Mouse (Mus musculus) lung, embryonic 14.5 days (tissue): ENCODE data around the gene Foxp3. TPM values are rescaled to one million over a fixed set of nuclear protein-coding genes. Genes with fewer than 3 reads are reported as not detected.

ENCODE experiments used
- ATAC-seq: fragments of 200-750 bp; cut with Nextera tagmentation; 2 replicates; pipeline ENCODE4 v1.8.0; 2017; ENCODE audit warnings: mild to moderate bottlenecking, moderate TSS enrichment, moderate library complexity; ENCODE audit not compliant: insufficient read depth
- DNase-seq: peaks from one replicate; pipeline ENCODE4 v3.0.0-alpha.2; 2015
- H3K27ac ChIP-seq: fragments of 300-500 bp; sonication (generic); 2 replicates; pipeline ENCODE4 v1.5.1; 2014; ENCODE audit warnings: low read depth, mild to moderate bottlenecking, moderate library complexity
- H3K27me3 ChIP-seq: fragments of 300-500 bp; sonication (generic); 2 replicates; pipeline ENCODE4 v1.6.1; 2014; ENCODE audit warnings: low read length, control low read depth; ENCODE audit not compliant: insufficient read depth
- H3K36me3 ChIP-seq: fragments of 300-500 bp; sonication (generic); 2 replicates; pipeline ENCODE4 v1.6.1; 2014; ENCODE audit warnings: control low read depth; ENCODE audit not compliant: insufficient read depth
- H3K4me1 ChIP-seq: fragments of 300-500 bp; sonication (generic); 2 replicates; pipeline ENCODE4 v1.6.1; 2014; ENCODE audit warnings: antibody characterized with exemption, control low read depth; ENCODE audit not compliant: insufficient read depth
- H3K4me2 ChIP-seq: fragments of 300-500 bp; sonication (generic); 2 replicates; pipeline ENCODE4 v1.6.1; 2014; ENCODE audit warnings: mild to moderate bottlenecking
- H3K4me3 ChIP-seq: fragments of 300-500 bp; sonication (generic); 2 replicates; pipeline ENCODE4 v1.5.1; 2014; ENCODE audit warnings: low read depth, low read length
- H3K9ac ChIP-seq: fragments of 300-500 bp; sonication (generic); 2 replicates; pipeline ENCODE4 v1.6.1; 2014
- H3K9me3 ChIP-seq: fragments of 300-500 bp; sonication (generic); 2 replicates; pipeline ENCODE4 v1.6.1; 2016; ENCODE audit warnings: low read depth, low read length, control low read depth
- CTCF ChIP-seq: IDR thresholded peaks from 2 replicates; pipeline ENCODE4 v1.5.1; 2016; ENCODE audit warnings: antibody characterized with exemption, low read depth
- WGBS: fragments of 180-500 bp; shearing (Covaris S2); extraction: QIAGEN DNeasy Blood & Tissue Kit; methylation state at CpG from one replicate; pipeline ENCODE4 v1.1.7; 2014; 5-methylcytosine and 5-hydroxymethylcytosine counted together
- polyA plus RNA-seq: library from polyadenylated mRNA; unstranded; fragments of >200 nt; fragmentation: Nextera tagmentation; extraction: Ambion mirVana; gene quantifications from 2 replicates; pipeline ENCODE4 v1.2.1, GENCODE M21; 2014

Gene Foxp3
- polyA plus RNA-seq, 1 experiment from 2014 or later: not detected

DNA sequence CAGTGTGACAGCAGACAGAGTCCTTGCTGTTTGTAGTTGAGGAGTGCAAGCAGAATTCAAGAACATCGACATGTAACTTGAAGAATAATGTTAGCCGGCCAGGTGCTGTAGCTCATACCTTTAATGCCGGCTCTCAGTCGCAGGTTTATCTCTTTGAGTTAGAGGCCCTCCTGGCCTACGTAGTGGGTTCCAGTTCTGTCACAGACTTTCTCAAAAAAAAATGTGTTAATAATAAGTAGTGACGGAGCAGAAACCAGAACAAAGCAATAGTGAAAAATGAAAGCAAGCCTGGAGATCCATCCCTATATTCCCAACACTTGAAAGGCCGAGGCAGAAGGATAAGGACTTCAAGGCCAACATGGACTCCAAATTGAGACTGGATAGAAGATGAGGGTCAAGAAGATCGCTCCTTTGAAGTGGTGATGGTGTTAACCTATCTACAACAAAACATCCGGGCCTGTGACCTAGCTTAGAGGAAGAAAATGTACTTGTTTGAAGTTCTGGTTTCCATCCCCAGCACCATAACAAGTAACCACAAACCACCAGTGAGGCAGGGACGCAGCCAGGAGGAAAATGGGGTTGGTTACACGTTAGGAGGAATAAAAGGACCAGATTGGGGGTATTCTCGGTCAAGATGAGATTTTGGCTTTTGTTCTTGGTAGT is 44.6 kb downstream of the Foxp3 start:
- no peak overlapping the region for H3K27ac ChIP-seq
- no peak overlapping the region for H3K4me3 ChIP-seq
- ATAC-seq (no peak), DNase-seq (no peak)
- WGBS: 74% methylated on average over 12 of the region's 12 CpGs
- no peak for TF ChIP-seq CTCF
- no peak overlapping the region for H3K9ac ChIP-seq
- no peaks in the 10 kb centered on the region for H3K27me3 ChIP-seq
- H3K9me3 ChIP-seq: no peaks in the 10 kb centered on the region
- no peaks in the 10 kb centered on the region for H3K4me1 ChIP-seq
- H3K36me3 ChIP-seq: no peaks in the 10 kb centered on the region
- no peak overlapping the region for H3K4me2 ChIP-seq

GRCm38 (mm10) chrX:7632560-7632959 is 59.1 kb downstream of the Foxp3 start:
- H3K9ac ChIP-seq: no peak overlapping the region
- no peak for ATAC-seq
- no peaks in the 10 kb centered on the region for H3K9me3 ChIP-seq
- DNase-seq: no peak
- no peak overlapping the region for H3K27ac ChIP-seq
- H3K4me3 ChIP-seq: no peak overlapping the region
- no peaks in the 10 kb centered on the region for H3K4me1 ChIP-seq
- H3K36me3 ChIP-seq: no peaks in the 10 kb centered on the region
- WGBS: 83% methylated on average over 6 of the region's 6 CpGs
- H3K4me2 ChIP-seq: no peak overlapping the region
- no peak for TF ChIP-seq CTCF
- H3K27me3 ChIP-seq: no peaks in the 10 kb centered on the region

- TF ChIP-seq CTCF: no peak
- Histone ChIP-seq H3K4me1 (no peaks in the 10 kb centered on the region), H3K9ac (no peak overlapping the region), H3K9me3 (no peaks in the 10 kb centered on the region), H3K27ac (no peak overlapping the region), H3K4me2 (no peak overlapping the region), H3K4me3 (no peak overlapping the region), H3K27me3 (no peaks in the 10 kb centered on the region), H3K36me3 (no peaks in the 10 kb centered on the region)
- DNase-seq (no peak), ATAC-seq (no peak)
- WGBS: 72% methylated on average over 3 of the region's 3 CpGs
Measured at GRCm38 (mm10) chrX:7635101-7635500, 61.7 kb downstream of the Foxp3 start.

GRCm38 (mm10) chrX:7638401-7639091 is 65.1 kb downstream of the Foxp3 start, which contains the start of gene Syp:
Gene Syp (plus strand): TSS chrX:7638471.
- no peaks in the 10 kb centered on the region for H3K36me3 ChIP-seq
- DNase-seq (peak; percentile 83), ATAC-seq (peak; percentile 78)
- H3K9ac ChIP-seq: no peak within 1 kb of the TSS
- H3K27ac ChIP-seq: no peak within 1 kb of the TSS
- H3K27me3 ChIP-seq: no peaks in the 10 kb centered on the region
- H3K9me3 ChIP-seq: no peaks in the 10 kb centered on the region
- H3K4me2 ChIP-seq: peak within 1 kb of the TSS; percentile 52
- H3K4me3 ChIP-seq: peak within 1 kb of the TSS; percentile 27
- no peak for TF ChIP-seq CTCF
- WGBS: 9% methylated on average over 38 of the region's 42 CpGs
- no peaks in the 10 kb centered on the region for H3K4me1 ChIP-seq

- Histone ChIP-seq H3K36me3 (no peaks in the 10 kb centered on the region), H3K27ac (no peak overlapping the region), H3K4me1 (no peaks in the 10 kb centered on the region), H3K4me2 (no peak overlapping the region; the same call in 1 of the 2 replicates), H3K9me3 (no peaks in the 10 kb centered on the region), H3K27me3 (no peaks in the 10 kb centered on the region), H3K9ac (no peak overlapping the region), H3K4me3 (no peak overlapping the region)
- DNase-seq (no peak), ATAC-seq (no peak)
- WGBS: 20% methylated on average over 13 of the region's 13 CpGs
- no peak for TF ChIP-seq CTCF
Measured at GRCm38 (mm10) chrX:7639536-7640325, 66.3 kb downstream of the Foxp3 start.

DNA sequence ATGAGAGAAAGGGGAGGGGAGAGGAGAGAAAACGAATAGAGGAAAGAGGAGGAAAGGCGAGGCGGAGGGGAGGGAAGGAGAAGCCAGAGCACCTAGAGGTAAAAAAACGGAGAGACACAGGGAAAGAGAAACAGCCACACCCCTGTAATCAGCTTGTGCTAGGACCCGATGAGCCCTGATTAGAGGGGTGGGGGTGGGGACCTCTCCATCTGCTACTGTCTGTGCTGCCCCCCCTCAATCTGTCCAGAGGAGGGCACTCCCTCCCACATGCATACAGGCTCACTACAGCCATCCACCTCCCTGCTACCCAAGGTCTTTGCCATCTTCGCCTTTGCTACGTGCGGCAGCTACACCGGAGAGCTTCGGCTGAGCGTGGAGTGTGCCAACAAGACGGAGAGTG is 67.3 kb downstream of the Foxp3 start:
- H3K4me1 ChIP-seq: no peaks in the 10 kb centered on the region
- H3K36me3 ChIP-seq: no peaks in the 10 kb centered on the region
- H3K9me3 ChIP-seq: no peaks in the 10 kb centered on the region
- no peak overlapping the region for H3K9ac ChIP-seq
- no peak for ATAC-seq
- WGBS: 22% methylated on average over 12 of the region's 12 CpGs
- TF ChIP-seq CTCF: no peak
- H3K27me3 ChIP-seq: no peaks in the 10 kb centered on the region
- no peak overlapping the region for H3K4me2 ChIP-seq
- DNase-seq: no peak
- no peak overlapping the region for H3K27ac ChIP-seq
- H3K4me3 ChIP-seq: no peak overlapping the region

Other genes with a start within 250 kb of the Foxp3 start
- 0.31 and 0.51 TPM in 2 replicates for gene Usp27x, start 197.8 kb upstream of the Foxp3 start, polyA plus RNA-seq
- gene Ppp1r3f, start 639 bp downstream of the Foxp3 start, polyA plus RNA-seq: 1.4 and 1.5 TPM in 2 replicates
- gene Ccdc22, start 31.9 kb downstream of the Foxp3 start, polyA plus RNA-seq: 26.4 and 28.6 TPM in 2 replicates
- gene Cacna1f, start 33.4 kb downstream of the Foxp3 start, polyA plus RNA-seq: 0.05 TPM in 1 of 2 replicates, not detected in the other
- 0.88 and 0.97 TPM in 2 replicates for gene Syp, start 64.8 kb downstream of the Foxp3 start, polyA plus RNA-seq
- gene Prickle3, start 83.6 kb downstream of the Foxp3 start, polyA plus RNA-seq: 8.3 and 8.6 TPM in 2 replicates
- 185 and 188 TPM in 2 replicates for gene Plp2, start 97.7 kb downstream of the Foxp3 start, polyA plus RNA-seq
- gene Magix, start 107.6 kb downstream of the Foxp3 start, polyA plus RNA-seq: 0.12 and 0.13 TPM in 2 replicates
- 46.6 and 46.9 TPM in 2 replicates for gene Gpkow, start 123.5 kb downstream of the Foxp3 start, polyA plus RNA-seq
- 32.1 and 32.8 TPM in 2 replicates for gene Wdr45, start 140.7 kb downstream of the Foxp3 start, polyA plus RNA-seq
- gene Gm45208, start 148.6 kb downstream of the Foxp3 start, polyA plus RNA-seq: 0.49 and 1.1 TPM in 2 replicates
- gene Praf2, start 154.8 kb downstream of the Foxp3 start, polyA plus RNA-seq: 71.2 and 71.8 TPM in 2 replicates
- gene Ccdc120, start 177.3 kb downstream of the Foxp3 start, polyA plus RNA-seq: 22.7 and 25.3 TPM in 2 replicates
- gene Tfe3, start 188.9 kb downstream of the Foxp3 start, polyA plus RNA-seq: 21.7 and 22.5 TPM in 2 replicates
- gene Gripap1, start 216.1 kb downstream of the Foxp3 start, polyA plus RNA-seq: 30.7 and 34.1 TPM in 2 replicates
- gene Kcnd1, start 248.6 kb downstream of the Foxp3 start, polyA plus RNA-seq: 1.6 and 2.0 TPM in 2 replicates